Mouse (Mus musculus): Measurements from ENCODE around the gene Rcbtb1. TPM values are rescaled to one million over a fixed set of nuclear protein-coding genes. Genes with fewer than 3 reads are reported as not detected.

The Rcbtb1 gene
- total and polyA plus RNA-seq, 3 experiments: 5.5 to 10.9 (median 10.2) TPM

GRCm38 (mm10) chr14:59185514-59185913 is 15.5 kb upstream of the Rcbtb1 start:
- Histone ChIP-seq H3K4me3 (no peak overlapping the region), H3K4me1 (ENCODE audit: control insufficient read depth, insufficient read depth, low read length) (no peaks in the 10 kb centered on the region), H3K79me2 (replicated peaks; ENCODE audit: control insufficient read depth, insufficient read depth, low read length) (no peaks in the 10 kb centered on the region), H3K9ac (ENCODE audit: low read depth, low read length) (no peak overlapping the region), H3K27ac (no peak overlapping the region), H3K27me3 (ENCODE audit: control insufficient read depth, insufficient read depth, low read length) (no peaks in the 10 kb centered on the region), H3K36me3 (ENCODE audit: control insufficient read depth, insufficient read depth, low read length) (no peaks in the 10 kb centered on the region)
- no peak for DNase-seq
- TF ChIP-seq EP300 (IDR thresholded peaks at IDR 0.05; ENCODE audit: insufficient read depth, low read depth, low read length): no peak
- TF ChIP-seq CTCF (IDR thresholded peaks at IDR 0.05): no peak
- TF ChIP-seq POLR2A (IDR thresholded peaks at IDR 0.05; ENCODE audit: insufficient read depth, low read depth, low read length): no peak
- intact Hi-C loops (cut with DNase I): no loop called here

- Histone ChIP-seq H3K36me3 (ENCODE audit: control insufficient read depth, insufficient read depth, low read length) (no peaks in the 10 kb centered on the region), H3K4me3 (no peak overlapping the region), H3K27ac (no peak overlapping the region), H3K4me1 (ENCODE audit: control insufficient read depth, insufficient read depth, low read length) (no peaks in the 10 kb centered on the region), H3K9ac (ENCODE audit: low read depth, low read length) (no peak overlapping the region), H3K79me2 (replicated peaks; ENCODE audit: control insufficient read depth, insufficient read depth, low read length) (no peaks in the 10 kb centered on the region), H3K27me3 (ENCODE audit: control insufficient read depth, insufficient read depth, low read length) (no peaks in the 10 kb centered on the region)
- DNase-seq: no peak
- intact Hi-C loops (cut with DNase I): no loop called here
- TF ChIP-seq CTCF (IDR thresholded peaks at IDR 0.05) (no peak), EP300 (IDR thresholded peaks at IDR 0.05; ENCODE audit: insufficient read depth, low read depth, low read length) (no peak), POLR2A (IDR thresholded peaks at IDR 0.05; ENCODE audit: insufficient read depth, low read depth, low read length) (no peak)
- WGBS: 82% methylated on average over 2 of the region's 2 CpGs
Observed at GRCm38 (mm10) chr14:59186121-59186520, 14.9 kb upstream of the Rcbtb1 start.

- no peak for DNase-seq
- Histone ChIP-seq H3K36me3 (ENCODE audit: control insufficient read depth, insufficient read depth, low read length) (peaks cover 4% of the 10 kb centered on the region), H3K79me2 (replicated peaks; ENCODE audit: control insufficient read depth, insufficient read depth, low read length) (no peaks in the 10 kb centered on the region), H3K9ac (ENCODE audit: low read depth, low read length) (peak overlapping the region; percentile 94), H3K4me3 (peak overlapping the region; percentile 100), H3K27ac (peak overlapping the region; percentile 96), H3K27me3 (ENCODE audit: control insufficient read depth, insufficient read depth, low read length) (no peaks in the 10 kb centered on the region), H3K4me1 (ENCODE audit: control insufficient read depth, insufficient read depth, low read length) (peaks cover 1% of the 10 kb centered on the region)
- 5% methylated on average over 21 of the region's 21 CpGs for WGBS
- no peak for TF ChIP-seq CTCF (IDR thresholded peaks at IDR 0.05)
- intact Hi-C loops (cut with DNase I): loop anchor here (1.0 to 10.0 kb wide), 2 partner anchors 233 to 397 kb away; no protein-coding TSS in a partner anchor
Observed at GRCm38 (mm10) chr14:59201604-59202215, 701 bp downstream of the Rcbtb1 start.

GRCm38 (mm10) chr14:59205461-59205860 is 4.5 kb downstream of the Rcbtb1 start:
- WGBS: 54% methylated on average over 7 of the region's 7 CpGs
- Histone ChIP-seq H3K79me2 (replicated peaks; ENCODE audit: control insufficient read depth, insufficient read depth, low read length) (0 out of 2 replicates have a peak, but pooled peaks cover 2% of the 10 kb centered on the region), H3K27me3 (ENCODE audit: control insufficient read depth, insufficient read depth, low read length) (no peaks in the 10 kb centered on the region), H3K4me3 (no peak overlapping the region), H3K9ac (ENCODE audit: low read depth, low read length) (no peak overlapping the region), H3K36me3 (ENCODE audit: control insufficient read depth, insufficient read depth, low read length) (peaks cover 4% of the 10 kb centered on the region), H3K4me1 (ENCODE audit: control insufficient read depth, insufficient read depth, low read length) (peaks cover 1% of the 10 kb centered on the region), H3K27ac (no peak overlapping the region)
- TF ChIP-seq EP300 (IDR thresholded peaks at IDR 0.05; ENCODE audit: insufficient read depth, low read depth, low read length) (no peak), CTCF (IDR thresholded peaks at IDR 0.05) (no peak), POLR2A (IDR thresholded peaks at IDR 0.05; ENCODE audit: insufficient read depth, low read depth, low read length) (no peak)
- DNase-seq: no peak
- intact Hi-C loops (cut with DNase I): loop anchor here (10.0 kb wide), 1 partner anchor 229 kb away; no protein-coding TSS in a partner anchor

- H3K27ac ChIP-seq: no peak overlapping the region
- DNase-seq: no peak
- no peaks in the 10 kb centered on the region for H3K27me3 ChIP-seq (ENCODE audit: control insufficient read depth, insufficient read depth, low read length)
- H3K4me1 ChIP-seq (ENCODE audit: control insufficient read depth, insufficient read depth, low read length): no peaks in the 10 kb centered on the region; the same call in 1 of the 2 replicates
- H3K79me2 ChIP-seq (replicated peaks; ENCODE audit: control insufficient read depth, insufficient read depth, low read length): 0 out of 2 replicates have a peak, but pooled peaks cover 2% of the 10 kb centered on the region
- H3K4me3 ChIP-seq: no peak overlapping the region
- peaks cover 4% of the 10 kb centered on the region for H3K36me3 ChIP-seq (ENCODE audit: control insufficient read depth, insufficient read depth, low read length)
- H3K9ac ChIP-seq (ENCODE audit: low read depth, low read length): no peak overlapping the region
- no peak for TF ChIP-seq EP300 (IDR thresholded peaks at IDR 0.05; ENCODE audit: insufficient read depth, low read depth, low read length)
- no peak for TF ChIP-seq POLR2A (IDR thresholded peaks at IDR 0.05; ENCODE audit: insufficient read depth, low read depth, low read length)
- TF ChIP-seq CTCF (IDR thresholded peaks at IDR 0.05): no peak
- 81% methylated on average over 10 of the region's 10 CpGs for WGBS
- intact Hi-C loops (cut with DNase I): loop anchor here (10.0 kb wide), 1 partner anchor 229 kb away; no protein-coding TSS in a partner anchor
Observed at GRCm38 (mm10) chr14:59205976-59206583, 5.1 kb downstream of the Rcbtb1 start.

- no peak for DNase-seq
- no peak overlapping the region for H3K27ac ChIP-seq
- intact Hi-C loops (cut with DNase I): loop anchor here (10.0 kb wide), 1 partner anchor 226 kb away; no protein-coding TSS in a partner anchor
- H3K79me2 ChIP-seq (replicated peaks; ENCODE audit: control insufficient read depth, insufficient read depth, low read length): 0 out of 2 replicates have a peak, but pooled peaks cover 2% of the 10 kb centered on the region
- H3K27me3 ChIP-seq (ENCODE audit: control insufficient read depth, insufficient read depth, low read length): no peaks in the 10 kb centered on the region
- 85% methylated on average over 7 of the region's 7 CpGs for WGBS
- TF ChIP-seq CTCF (IDR thresholded peaks at IDR 0.05) (no peak), POLR2A (IDR thresholded peaks at IDR 0.05; ENCODE audit: insufficient read depth, low read depth, low read length) (no peak), EP300 (IDR thresholded peaks at IDR 0.05; ENCODE audit: insufficient read depth, low read depth, low read length) (no peak)
- H3K4me1 ChIP-seq (ENCODE audit: control insufficient read depth, insufficient read depth, low read length): no peaks in the 10 kb centered on the region
- no peaks in the 10 kb centered on the region; the same call in 1 of the 2 replicates for H3K36me3 ChIP-seq (ENCODE audit: control insufficient read depth, insufficient read depth, low read length)
- H3K4me3 ChIP-seq: no peak overlapping the region
- H3K9ac ChIP-seq (ENCODE audit: low read depth, low read length): no peak overlapping the region
Observed at GRCm38 (mm10) chr14:59209003-59209402, 8.0 kb downstream of the Rcbtb1 start.

Measured in heart, adult 2 months (tissue).